Mouse (Mus musculus) CD4-positive, CD25-positive, alpha-beta regulatory T cell, adult 4 months (primary cell): ENCODE measurements around the gene Tbxas1. TPM values are rescaled to one million over a fixed set of nuclear protein-coding genes. Genes with fewer than 3 reads are reported as not detected.

ENCODE experiments used
- ATAC-seq: one replicate; pipeline ENCODE4 v1.8.0; 2017
- polyA plus RNA-seq, 2 experiments: library from polyadenylated mRNA; unstranded; fragments of 100-300 nt; shearing (Covaris generic); gene quantifications; one replicate each; pipeline ENCODE4 v1.2.1; 2017

Tbxas1 gene
- polyA plus RNA-seq, 2 experiments from 2014 or later = 0.91 TPM; not detected in 1

DNA sequence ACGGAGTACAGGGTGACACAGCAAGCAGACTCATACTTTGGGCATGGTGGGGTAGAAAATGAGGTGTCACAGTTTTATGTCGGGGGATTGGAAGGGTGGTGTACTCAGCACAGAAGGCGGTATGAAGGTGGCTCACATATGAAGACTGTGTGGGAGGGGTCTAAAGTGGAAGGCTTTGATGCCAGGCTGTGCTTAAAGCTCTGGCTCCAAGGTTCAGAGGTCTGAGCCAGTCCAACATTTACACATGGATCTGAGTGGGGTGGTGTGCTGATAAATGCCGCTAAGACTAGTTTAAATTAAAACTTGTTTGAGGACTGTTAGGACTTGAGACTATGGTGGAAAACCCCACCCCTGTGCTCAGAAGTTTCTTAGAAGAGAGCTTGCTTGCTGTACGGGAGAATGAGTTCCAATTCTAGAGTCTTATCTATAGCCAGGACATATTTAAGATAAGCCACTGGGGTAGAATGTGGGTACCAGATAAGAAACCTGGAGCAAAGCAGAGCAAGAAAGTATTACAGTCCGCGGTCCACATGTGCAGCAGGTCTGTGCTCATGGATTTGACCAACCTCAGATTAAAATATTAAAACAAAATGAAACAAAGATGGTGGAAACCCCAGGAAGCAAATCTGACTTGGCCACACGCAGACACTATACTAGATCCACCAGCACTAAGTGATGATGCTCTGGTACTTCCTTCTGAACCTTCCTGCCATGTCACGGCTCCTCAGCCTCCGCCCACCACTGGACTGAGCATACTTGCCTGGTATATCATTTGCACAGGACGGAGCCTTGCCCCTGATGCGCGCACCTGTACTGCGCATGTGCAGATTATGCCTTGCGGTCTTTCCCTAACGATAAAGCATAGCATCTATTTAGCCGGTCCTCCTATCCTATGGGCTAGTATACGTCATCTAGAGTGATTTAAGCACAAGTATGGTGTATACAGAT, 48.9 kb downstream of the Tbxas1 start:
- no peak for ATAC-seq

DNA sequence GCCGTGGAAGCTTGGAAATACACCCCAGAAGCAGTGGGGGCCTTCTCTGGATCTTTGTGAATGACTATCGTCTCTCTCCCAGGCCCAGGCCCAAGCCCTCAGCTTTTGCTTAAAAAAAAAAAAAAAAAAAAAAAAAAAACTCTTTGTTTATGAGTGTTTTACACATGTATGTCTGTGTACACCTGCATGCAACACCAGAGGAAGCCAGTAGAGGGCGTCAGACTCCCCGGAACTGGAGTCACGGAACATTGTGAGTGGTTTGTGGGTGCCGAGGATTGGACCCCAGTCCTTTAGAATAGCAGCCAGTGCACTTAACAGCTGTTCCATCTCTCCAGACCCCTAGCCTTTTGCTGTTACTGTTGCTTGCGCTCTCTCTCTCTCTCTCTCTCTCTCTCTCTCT, 50.5 kb downstream of the Tbxas1 start:
- no peak for ATAC-seq

GRCm38 (mm10) chr6:38926135-38926962, 51.1 kb downstream of the Tbxas1 start:
- no peak for ATAC-seq

DNA sequence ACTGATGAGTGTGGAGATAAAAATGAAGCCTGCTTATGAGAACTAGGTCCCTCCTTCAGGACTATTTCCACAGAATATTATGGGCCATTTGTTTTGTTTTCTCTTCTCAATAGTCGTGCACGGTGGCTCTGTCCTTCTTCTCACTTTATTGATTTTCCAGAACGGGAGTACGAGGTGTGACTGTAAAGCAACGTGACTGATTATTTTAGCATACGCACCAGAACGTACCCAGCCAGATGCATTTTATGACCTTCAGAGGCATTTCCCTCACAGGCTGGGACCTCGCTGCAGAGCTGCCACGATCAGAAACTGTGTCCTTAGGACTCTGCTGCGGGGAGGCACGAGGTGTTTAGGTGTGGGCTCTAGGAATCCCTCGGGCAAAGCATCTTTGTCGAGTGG, 51.8 kb downstream of the Tbxas1 start:
- no peak for ATAC-seq

DNA sequence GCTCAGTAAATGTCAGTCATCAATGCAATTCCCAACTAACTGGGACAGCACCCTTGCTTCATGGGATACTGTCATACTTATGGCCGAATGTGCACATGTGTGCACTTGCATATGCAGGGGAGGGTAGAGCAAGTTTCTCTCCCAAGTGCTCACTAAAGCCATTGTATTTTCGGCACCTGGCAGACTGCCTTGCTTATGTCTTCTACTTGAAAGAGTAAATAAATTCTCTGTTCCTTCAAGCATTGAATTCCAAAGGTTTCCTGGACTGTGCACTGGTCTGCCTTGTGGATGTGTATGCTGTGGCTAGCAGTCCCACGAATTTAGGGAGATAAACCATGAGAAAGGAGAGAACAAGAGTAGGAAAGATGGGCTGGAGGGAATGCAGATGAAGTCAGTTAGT, 53.3 kb downstream of the Tbxas1 start:
- ATAC-seq = no peak

DNA sequence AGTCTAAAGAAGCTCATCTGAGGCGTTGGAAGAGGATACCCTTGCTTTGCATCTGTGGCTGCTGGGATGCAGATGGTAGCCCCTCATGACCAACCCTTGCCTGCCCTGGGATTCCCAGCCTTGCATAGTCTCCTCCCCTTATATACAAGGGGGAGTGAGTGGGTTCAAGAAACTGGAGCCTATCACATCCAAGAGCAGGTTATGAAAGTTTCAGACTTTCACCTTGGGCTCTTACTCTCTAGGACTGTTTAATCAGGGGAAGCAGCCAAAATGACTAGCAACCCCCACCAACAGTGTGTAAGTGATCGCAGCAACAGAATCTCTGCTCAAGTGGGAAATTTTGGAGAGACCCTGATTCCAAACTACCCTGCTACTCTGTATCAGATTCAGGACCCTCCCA, 60.8 kb downstream of the Tbxas1 start:
- no peak for ATAC-seq

- ATAC-seq = no peak
These were observed 63.2 kb downstream of the Tbxas1 start for GRCm38 (mm10) chr6:38938421-38938820.

- ATAC-seq = no peak
These were observed 63.9 kb downstream of the Tbxas1 start for GRCm38 (mm10) chr6:38939096-38939495.

DNA sequence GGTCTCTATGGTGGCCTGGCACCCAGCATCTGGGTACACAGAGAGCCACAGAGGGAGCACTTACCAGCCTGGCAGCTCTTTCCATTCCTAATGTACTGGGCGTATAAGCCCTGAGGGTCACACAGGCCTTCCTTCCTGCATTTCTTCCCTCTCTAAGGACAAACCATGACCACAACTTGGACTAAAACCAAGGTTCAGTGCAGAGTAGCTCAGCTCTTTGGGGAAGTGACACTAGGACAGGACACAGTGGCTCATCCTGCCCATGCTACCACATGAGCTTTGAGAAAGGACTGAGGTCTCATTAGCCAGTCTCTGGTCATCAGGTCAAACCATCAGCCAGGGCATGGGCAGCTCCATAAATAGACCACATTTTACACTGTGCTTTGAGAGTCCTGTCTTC, 65.8 kb downstream of the Tbxas1 start:
- ATAC-seq = no peak

- ATAC-seq = no peak
These were observed 67.6 kb downstream of the Tbxas1 start for GRCm38 (mm10) chr6:38942771-38943170.

GRCm38 (mm10) chr6:38944392-38944791, 69.2 kb downstream of the Tbxas1 start:
- no peak for ATAC-seq

DNA sequence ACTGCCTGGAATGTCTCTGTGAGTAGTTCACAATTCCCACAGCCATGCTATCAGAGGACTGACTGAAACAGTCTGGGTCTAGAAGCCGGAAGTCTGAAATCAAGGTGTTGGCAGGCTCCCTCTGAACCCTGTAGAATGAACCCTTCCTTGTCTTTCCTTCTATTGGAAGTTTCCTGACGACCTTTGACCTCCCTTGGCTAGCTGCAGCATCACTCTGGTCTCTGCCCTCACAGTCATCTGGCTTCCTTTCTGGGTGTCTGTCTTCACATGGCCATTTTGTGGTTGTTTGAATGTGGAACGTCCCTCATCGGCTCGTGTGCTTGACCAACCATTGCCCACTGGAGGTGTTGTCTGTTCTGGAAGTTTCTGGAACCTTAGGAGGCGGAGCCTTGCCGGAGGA, 69.6 kb downstream of the Tbxas1 start:
- no peak for ATAC-seq

DNA sequence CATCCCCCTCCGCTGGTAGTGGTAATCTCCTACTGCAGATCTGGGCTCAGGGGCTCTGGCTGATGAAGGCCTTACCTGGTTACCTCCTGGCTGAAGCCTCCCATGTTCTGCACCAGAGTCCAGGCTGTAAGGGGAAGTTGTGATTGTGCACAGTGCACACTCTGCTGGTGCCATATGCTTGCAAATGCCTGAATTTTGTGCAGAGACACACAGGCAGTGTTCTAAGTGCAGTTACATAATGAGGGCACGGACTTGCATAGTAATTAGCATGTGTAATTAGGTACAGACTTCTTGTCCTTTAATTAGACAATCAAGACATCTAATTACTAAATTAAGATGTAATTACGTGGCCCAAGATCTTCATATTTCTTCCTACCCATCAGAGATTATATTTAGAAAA, 70.5 kb downstream of the Tbxas1 start:
- no peak for ATAC-seq

DNA sequence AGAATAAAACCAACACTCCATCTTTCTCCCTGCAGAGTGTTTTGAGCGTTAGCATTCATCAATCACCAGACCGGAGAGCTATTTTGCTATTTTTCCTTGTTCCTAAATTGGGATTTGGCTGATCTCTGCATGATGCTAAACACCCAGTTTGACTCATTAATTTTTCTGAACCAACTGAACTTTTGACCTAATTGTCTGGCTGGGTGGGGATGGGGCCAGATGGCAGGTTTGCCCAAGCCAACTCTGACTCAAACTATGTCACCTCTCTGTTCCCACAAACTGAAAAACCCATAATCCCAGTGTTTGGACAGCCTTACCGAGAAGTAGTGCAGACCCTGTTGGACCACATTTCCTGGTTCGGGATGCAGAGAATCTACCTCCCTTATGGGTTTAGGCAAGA, 72.1 kb downstream of the Tbxas1 start:
- no peak for ATAC-seq

DNA sequence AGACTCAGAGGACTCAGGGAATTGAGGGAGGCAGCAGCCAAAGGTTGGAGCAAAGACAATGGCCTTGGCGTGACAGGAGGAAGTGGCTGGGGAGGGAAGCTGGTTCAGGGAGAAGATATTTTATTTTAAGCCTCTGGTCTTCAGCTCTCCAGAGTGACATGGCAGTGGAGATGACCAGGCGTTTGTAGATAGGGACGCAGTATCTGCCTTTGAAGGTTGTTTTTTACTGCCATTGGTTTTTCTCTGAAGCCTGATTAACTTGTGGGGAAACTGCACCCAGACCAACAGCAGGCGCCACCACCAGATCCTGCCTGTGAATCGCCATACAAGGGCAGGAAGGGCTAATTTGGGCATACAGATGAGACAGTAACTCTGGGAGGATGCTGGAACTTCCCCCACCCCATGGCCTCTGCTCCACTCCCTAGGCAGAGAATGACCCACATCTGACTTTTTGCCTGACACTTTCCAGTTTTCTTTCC, 74.5 kb downstream of the Tbxas1 start:
- no peak for ATAC-seq

- ATAC-seq = no peak
These were observed 75.1 kb downstream of the Tbxas1 start for GRCm38 (mm10) chr6:38950341-38950740.

GRCm38 (mm10) chr6:38950838-38951237, 75.6 kb downstream of the Tbxas1 start:
- no peak for ATAC-seq

- no peak for ATAC-seq
These were observed 81.4 kb downstream of the Tbxas1 start for GRCm38 (mm10) chr6:38956641-38957040.

GRCm38 (mm10) chr6:38957246-38957645, 82.0 kb downstream of the Tbxas1 start:
- ATAC-seq = no peak

GRCm38 (mm10) chr6:38959502-38959901, 84.3 kb downstream of the Tbxas1 start:
- no peak for ATAC-seq

DNA sequence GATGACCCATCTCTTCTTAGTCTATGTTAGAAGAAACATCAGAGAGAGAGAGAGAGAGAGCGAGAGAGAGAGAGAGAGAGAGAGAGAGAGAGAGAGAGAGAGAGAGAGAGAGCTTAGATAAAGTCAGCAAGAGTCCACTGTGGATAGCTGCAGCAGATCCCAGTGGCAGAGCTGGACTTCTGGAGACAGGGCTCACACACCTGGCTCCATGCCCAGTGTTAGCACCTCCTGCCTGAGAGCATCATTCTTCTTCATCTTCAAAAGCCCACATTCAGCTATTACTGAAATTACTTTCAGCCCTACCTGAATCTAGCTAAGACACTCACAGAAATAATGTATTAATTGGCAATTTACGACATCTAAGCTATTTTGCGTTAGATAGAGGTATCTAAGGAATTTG, 85.2 kb downstream of the Tbxas1 start:
- ATAC-seq = no peak

GRCm38 (mm10) chr6:38960791-38961426, 85.7 kb downstream of the Tbxas1 start:
- ATAC-seq = no peak

GRCm38 (mm10) chr6:38961427-38962033, 86.3 kb downstream of the Tbxas1 start:
- ATAC-seq = no peak
